Mouse (Mus musculus): ENCODE data around the gene Chst10.

Gene Chst10

DNA sequence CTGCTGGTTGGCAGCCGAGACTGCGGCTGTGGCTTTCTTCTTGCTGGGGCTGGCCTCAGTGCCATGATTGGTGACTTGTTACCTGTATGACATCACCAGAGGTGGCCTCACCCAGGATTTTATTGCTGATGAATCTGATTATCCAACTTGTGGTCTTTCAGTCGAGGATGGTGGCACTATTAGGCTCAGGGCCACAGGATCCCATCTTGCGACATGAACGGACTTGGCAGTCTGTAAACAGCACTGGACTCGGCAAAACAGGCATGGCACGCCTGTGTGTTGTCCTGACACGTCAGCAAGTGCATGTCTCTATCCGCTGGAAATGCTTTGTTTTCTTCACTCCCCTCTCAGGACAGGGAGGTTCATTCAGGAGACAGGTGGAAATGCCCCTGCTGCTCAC, 33.6 kb downstream of the Chst10 start:
- DNase-seq = no peak

DNA sequence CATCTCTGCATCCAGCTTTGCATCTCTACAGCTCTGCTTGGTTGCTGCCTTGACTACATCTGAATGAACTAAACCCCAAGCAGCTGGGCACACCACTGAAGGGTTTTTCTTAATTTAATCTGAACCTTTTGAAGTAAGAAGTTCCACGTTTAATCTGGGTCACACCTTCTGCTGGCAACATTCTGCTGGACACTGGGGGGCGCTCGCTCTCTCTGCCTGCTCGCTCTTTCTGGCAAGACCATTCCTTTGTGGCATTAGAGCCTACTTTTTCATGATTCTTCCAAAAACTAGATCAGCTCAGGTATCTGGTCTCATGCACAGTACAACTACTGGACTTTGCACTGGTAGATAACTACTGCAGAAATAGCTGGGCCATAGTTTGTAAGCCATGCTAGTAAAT, 35.7 kb downstream of the Chst10 start:
- no peak for DNase-seq

DNA sequence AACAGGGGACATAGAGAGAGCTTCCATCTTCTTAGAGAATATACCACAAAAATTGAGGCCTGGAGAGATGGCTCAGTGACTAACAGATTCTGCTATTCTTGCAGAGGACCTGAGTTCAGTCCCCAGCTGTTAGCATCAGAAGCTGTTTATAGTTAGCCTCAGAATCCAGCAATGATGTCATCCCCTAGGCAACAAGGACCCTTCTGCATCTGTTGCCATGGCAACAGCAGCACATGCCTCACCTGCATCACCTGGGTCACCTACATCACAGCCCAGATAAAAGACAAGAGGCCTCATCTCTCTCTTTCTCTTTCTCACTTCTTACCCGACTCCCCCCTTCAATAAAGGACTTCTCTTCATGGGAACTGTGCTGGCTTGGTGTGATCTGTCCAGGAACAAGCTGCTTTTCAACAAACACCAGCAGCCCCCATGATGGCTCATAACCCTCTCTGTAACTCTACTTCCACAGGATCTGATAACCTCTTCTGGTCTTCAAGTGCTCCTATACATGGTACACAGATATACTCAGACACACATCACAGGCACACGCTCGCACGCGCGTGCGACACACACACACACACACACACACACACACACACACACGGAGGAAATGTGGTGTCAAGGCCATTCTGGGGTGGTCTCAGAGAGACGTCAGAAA, 37.0 kb downstream of the Chst10 start:
- no peak for DNase-seq

DNA sequence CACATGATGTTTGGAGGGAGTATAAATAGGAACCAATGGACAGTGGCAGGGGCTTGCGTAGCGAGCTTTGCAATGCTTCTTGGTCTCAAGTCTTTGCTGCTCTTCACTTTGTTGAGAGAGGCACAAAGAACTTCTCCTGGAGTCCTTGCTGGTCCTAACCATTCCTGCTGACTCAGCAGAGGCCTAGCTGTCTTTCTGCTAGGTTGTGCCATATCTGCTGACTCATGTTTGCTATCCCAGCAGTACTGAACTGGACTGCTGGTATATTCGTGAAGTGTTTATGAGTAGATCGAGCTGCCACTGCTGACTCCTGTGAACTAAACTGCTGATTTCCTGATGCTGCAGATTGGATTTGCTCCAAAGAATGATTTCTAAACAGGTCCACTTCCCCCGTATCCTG, 37.8 kb downstream of the Chst10 start:
- DNase-seq = no peak

DNA sequence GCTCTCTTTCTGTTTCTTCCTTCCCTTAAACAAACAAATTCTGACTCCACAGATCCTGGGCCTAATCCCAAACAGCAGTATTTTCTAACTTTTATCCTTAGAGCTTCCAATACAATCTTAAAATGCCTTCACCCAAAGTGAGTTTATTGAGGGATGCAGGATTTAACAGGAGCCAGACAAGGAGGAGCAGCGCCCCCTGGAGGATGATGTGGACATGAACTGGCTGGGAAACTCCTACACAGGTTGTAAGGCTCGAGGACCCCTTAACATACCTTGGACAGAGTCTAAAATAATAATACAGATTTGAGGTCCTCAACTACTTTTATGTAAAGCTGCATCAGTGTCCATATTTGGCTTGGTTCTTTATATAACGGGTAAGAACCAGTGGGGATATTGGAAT, 41.8 kb downstream of the Chst10 start:
- no peak for DNase-seq

DNA sequence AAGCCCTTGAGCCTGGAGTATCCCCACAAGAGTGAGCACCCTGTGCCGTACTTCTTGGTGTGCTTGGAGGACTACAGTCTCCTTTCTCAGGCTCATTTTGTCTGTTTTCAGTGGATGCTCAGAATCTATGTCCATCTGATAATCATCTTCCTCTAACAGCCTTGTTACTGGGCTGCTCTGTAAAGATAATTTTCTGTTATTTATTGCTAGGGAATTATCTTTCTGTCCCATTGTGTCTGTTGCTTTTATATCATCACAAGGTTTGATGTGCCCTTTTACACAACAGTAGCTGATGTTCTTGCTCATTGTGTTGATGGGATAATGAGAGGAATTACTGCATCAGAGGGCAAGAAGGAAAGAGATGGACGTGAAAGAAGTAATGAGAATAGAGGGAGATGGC, 45.7 kb downstream of the Chst10 start:
- no peak for DNase-seq

DNA sequence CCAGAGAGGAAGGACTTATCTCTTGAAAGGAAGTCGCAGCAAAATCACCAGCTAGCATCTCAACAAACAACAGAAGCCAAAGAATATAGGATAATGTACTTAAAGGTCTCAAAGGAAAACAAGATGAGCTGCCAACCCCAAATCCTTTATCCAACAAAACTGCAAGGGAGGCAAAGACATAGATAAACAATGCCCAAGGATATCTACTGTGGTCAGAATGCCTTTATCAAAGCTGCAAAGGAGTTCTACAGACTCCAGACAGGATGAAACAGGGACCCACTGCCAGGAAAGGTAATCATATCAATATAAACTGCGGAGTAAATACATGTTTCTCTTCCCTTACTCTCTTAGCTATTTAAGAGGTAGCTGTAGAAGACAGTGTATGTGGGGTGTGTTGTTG, 47.3 kb downstream of the Chst10 start:
- no peak for DNase-seq

DNA sequence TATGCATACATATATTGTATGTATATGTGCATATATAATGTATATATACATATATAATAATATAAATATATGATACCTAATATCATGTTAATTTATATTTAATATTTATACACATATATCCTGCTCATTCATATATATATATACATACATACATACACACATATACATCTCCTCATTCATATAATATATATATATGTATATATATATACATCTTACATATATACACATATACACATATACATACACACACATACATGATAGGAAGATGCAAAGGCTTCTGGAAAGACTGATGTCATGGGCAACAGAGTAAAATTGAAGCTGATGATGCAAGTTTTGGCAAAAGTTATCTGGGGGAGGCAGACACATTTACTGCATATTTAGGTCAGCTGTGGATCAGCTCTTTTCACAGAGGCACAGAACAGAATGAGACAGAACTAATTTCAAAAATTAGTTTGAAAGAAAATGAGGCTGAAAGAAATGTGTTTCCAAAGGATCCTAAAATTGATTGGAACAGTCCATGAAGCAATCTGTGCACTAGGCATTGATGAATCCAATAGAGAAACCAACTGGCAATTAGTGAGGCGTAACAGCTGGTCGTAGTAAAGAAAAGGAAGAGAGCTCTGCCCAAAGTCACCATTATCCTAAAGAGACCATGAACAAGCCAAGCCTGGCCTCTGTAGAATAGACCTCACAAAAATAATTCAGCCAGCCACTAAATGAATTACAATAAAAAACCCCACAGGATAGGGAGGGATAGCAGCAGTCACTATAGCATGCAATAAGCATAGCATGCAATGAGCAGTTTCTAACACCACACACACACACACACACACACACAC, 49.3 kb downstream of the Chst10 start:
- DNase-seq = no peak

DNA sequence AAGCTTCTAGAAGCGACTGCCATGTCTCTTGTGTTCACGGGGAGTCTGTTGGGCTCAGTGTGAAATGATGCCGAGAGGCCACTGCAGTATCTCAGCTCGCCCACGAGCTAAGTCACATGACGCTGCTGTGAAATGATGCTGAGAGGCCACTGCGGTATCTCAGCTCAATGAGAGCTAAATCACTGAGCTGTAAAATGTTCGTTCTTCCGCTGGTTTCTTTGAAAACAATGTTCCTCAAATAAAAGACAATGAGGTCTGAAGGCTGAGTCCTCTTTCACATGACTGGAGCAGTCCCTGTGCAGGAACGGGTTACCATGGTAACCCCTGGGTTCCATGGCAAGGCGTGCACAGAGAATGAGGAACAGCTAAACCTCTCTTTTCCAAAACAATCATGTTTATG, 50.0 kb downstream of the Chst10 start:
- DNase-seq = no peak

DNA sequence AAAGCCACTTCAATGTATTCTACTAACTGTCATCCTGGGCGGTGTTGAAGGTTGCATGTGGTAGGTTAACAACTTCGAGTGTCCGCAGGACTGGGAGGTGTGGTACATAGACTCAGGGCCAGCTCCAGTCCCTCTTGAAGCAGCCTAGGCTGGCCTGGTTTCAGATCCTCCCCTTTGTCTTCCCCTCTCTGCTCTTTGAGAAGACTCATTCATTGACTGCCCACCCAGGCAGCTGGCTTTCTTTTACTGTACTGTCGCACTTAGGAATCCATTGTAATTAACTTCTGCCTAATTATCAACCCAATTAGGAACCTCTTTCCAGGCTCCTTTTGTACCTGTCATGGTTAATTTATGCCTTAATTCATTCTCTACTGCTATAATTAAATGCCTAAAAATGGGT, 54.7 kb downstream of the Chst10 start:
- no peak for DNase-seq

DNA sequence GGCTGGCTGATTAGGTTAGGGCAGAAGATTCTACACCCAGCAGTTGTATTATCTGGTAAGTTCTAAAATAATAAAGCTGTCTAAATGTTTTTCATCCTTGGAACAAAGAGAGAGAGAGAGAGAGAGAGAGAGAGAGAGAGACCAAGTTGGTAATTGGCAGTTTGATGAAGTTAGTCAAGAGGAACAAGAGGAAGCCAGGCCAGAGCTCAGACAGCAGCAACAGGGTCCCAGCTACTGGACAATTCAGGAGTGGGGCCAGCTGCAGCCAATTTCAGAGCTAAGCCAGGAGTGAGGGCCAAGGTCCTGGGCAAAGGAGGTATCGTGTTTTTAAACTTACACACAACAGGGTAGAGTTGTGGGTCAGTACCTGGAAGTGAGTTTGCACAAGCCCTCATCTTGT, 55.1 kb downstream of the Chst10 start:
- DNase-seq = no peak

DNA sequence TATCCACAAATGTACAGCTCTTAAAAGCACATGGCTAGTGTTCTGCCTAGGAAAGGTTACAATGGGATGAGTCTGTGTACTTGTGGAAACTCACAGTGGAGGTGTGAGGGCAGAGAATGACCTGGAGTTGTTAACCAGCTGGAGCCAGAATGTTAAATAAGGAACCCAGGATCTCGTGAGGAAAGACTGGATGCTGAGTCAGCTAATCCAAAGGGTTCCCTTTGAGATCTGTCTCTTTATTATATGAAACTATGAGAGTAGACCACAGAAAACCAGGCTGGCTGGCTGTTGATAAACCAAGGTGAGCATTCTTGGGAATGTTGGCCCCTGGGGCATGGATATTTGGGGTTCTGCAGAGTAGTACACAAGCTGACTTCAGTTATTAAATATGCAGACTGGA, 58.0 kb downstream of the Chst10 start:
- no peak for DNase-seq

DNA sequence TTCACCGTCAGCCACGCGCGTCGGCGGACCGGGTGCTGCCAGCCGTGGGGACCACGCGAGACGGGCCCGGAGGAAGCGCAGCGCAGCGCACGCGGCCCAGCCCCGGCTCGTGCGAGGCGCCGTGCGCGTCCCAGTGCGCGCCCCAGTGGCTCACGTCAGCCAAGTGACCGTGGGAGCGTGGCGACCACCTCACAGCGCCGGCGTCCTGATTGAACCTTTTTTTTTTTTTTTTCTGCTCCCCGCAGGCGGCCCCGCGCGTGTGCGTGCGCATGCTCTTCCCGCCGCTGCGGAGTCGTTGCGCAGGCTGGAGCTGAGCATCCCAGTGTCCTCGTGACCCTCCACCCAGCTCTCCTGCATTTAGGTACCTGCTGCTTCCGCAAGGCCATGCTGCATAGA, 61.5 kb downstream of the Chst10 start, which contains the start of gene Lonrf2:
Gene Lonrf2 (minus strand): TSS at position 235 of the 396 bp plus-strand sequence.
- DNase-seq = no peak

DNA sequence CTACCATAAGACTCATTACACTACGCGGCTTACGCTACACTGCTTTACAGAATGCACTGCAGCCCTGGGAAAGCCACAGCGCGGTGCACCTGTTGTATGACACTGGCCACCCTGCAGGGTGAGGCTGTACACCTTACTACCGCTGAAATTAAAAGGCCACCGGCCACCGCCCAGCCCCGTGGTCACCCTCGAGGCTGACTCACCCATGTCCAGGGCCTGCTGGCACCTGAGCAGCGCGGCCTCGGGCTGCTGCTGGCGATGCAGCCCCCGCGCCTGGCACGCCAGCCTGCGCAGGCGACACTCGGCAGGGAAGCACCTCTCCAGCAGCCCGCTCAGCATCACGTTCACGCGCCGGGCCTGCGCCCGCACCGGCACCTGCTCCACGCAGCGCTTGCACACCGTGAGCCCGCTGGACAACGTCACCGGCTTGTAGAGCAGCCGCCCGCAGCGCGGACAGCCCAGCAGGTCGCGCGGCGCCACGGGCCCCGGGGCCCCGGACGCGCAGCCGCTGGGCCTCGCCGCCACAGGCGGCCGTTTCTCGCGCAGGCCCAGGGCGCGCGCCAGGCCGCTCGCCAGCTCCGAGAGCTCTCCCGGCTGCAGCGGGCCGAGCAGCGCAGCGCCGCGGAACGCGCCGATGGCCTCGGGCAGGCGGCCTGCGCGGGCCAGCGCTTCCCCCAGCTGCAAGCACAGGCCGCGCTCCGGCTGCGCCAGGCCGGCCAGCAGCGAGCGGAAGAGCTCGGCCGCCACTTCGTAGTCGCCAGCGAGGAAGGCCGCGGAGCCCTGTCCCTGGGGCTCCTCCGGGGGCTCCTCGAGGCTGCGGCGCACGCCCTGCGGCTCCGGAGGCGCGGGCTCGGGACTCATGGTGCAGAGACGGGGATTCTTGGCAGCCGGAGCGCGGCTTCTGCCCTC, 62.1 kb downstream of the Chst10 start:
- DNase-seq = no peak

DNA sequence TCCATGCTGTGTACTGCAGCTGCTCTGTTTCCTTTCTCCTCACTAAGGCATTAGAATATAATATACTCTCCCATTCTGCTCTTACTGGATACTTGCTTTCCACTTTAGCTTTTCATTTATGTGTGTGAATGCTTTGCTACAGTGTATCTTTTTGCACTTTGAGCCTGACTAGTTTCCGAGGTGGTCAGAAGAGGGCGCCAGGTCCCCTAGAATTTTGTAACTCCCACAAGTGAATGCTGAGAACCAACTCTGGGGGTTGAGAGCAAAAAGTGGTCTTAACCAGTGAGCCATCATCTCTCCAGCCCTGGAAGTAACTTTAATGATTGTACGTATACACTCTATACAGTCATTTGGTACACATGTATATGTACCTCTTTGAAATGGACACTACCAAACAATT, 63.1 kb downstream of the Chst10 start:
- DNase-seq = no peak

DNA sequence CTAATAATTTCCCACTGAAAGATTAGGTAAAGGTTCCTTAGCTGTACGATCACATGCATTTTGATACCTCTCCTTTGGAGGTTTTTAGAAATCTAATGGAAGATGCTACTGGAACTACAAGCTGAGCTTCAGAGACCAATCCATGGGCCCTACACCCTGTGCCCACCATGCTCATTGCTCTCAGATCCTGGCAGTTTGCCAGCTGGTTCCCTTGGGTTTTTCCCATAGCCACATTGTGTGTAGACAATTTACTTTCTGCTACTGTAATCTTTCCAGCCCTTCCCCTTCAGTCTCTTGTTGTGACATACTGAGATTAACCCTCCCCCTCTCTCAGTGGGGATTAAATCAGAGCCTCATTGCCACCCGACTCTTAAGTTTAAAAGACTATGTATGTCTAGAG, 73.0 kb downstream of the Chst10 start:
- no peak for DNase-seq

DNA sequence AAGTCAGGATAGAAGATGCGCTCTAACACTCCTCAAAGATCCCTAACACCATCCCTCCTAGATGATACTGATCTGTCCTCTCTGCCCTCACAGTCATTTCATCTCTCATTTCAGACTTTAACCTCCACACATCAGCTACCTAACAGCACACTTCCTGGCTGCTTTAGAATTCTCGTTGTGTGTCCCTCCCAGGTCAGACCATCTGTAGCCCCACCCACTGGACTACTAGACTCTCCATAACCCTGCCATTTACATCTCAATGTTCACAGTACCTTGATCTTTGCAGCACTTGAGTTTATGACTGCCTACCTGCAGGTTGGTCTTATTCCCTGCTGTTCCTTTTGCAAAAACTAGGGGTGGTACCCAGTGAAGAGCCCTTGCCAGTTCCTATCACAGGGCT, 74.1 kb downstream of the Chst10 start:
- no peak for DNase-seq

DNA sequence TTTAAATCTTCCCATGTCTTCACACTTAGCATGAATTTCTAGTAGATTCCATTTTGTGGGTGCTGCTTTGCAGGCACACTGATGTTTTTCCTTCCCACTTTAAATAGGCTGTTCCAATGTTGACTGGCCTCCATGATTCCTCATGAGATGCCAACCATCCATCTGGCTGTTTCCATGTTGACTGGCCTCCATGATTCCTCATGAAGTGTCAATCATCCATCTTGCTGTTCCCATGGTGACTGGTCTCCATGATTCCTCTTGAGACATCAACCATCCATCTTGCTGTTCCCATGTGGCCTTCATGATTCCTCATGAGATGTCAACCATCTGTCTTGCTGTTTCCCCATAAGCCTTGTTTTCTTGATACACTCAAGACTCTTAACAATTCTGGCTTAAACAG, 78.3 kb downstream of the Chst10 start:
- DNase-seq = no peak

DNA sequence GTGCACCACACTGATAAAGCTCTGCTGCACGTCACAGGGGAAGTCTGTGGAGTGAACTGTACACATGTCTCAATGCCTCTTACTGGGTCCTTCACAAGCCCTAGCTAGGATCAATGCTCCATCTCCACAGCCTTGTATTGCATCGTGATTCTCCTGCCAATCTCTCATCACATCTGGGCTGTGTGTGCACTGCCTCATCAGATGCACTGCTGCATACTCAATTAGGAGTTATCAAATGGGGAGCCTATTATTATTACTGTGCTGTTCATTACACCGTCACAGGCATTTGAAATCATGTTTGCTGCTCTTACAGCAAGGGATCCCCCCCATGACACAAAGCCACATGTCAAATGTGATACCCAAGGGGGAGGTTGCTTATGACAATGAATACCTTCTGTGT, 80.3 kb downstream of the Chst10 start:
- no peak for DNase-seq

DNA sequence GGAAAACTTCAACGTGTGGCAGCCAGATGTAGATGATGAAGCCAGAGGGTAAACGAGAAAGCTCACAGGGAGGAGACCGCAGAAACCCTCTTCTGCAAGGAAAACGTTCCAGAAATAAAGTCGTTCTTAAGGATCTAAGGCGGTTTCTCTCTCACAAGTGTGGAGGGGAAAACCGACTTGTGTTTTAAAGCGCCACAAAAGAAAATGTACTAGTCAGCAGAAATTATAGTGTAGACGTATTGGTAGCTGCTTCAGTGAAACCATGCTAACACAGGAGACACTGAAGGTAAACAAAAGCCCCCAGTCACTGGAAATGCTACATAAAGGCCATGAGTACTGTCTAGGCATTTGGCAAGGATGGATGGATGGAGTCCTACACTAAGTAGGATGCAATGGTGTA, 80.7 kb downstream of the Chst10 start:
- DNase-seq = no peak

DNA sequence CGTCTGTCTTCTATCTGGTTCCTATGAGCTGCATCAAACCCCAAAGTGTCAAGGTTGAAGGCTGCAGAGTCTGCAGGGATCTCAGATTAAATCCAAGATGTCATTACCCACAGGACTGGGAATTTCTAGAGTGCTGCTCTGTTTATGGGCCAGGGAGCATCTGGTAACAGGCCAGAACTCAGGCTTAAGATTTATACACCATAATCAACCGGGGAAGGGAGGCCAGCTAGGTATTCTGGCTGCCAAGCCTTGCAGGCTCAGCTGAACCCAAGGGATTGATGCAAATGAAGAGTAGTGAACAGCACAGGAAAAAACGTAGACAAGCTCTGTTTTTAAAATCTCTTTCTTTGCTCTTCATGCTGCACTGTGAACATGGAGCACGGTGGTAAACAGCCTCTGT, 81.7 kb downstream of the Chst10 start:
- no peak for DNase-seq
